Mouse (Mus musculus) forebrain, postnatal 0 days (tissue): Measurements from ENCODE around the gene Gpr150. TPM values are rescaled to one million over a fixed set of nuclear protein-coding genes. Genes with fewer than 3 reads are reported as not detected.

ENCODE experiments used
- ATAC-seq: fragments of 200-750 bp; cut with Nextera tagmentation; 2 replicates; pipeline ENCODE4 v1.8.0; 2017; ENCODE audit warnings: mild to moderate bottlenecking, moderate library complexity
- DNase-seq: peaks from one replicate; pipeline ENCODE4 v3.0.0-alpha.2; 2015
- H3K27ac ChIP-seq: fragments of 300-500 bp; sonication (generic); 2 replicates; pipeline ENCODE4 v1.5.1; 2014; ENCODE audit warnings: low read depth, mild to moderate bottlenecking, antibody characterized with exemption, low read length, moderate library complexity, mixed read lengths
- H3K27me3 ChIP-seq: fragments of 300-500 bp; sonication (generic); 2 replicates; pipeline ENCODE4 v1.6.1; 2014; ENCODE audit warnings: mild to moderate bottlenecking, low read length, mixed read lengths; ENCODE audit not compliant: insufficient read depth
- H3K36me3 ChIP-seq: fragments of 300-500 bp; sonication (generic); 2 replicates; pipeline ENCODE4 v1.6.1; 2014; ENCODE audit warnings: mild to moderate bottlenecking, moderate library complexity; ENCODE audit not compliant: insufficient read depth
- H3K4me1 ChIP-seq: fragments of 300-500 bp; sonication (generic); 2 replicates; pipeline ENCODE4 v1.6.1; 2014; ENCODE audit warnings: antibody characterized with exemption; ENCODE audit not compliant: insufficient read depth
- H3K4me2 ChIP-seq: fragments of 300-500 bp; sonication (generic); 2 replicates; pipeline ENCODE4 v1.6.1; 2014; ENCODE audit warnings: low read depth, mild to moderate bottlenecking, moderate library complexity
- H3K4me3 ChIP-seq: fragments of 300-500 bp; sonication (generic); 2 replicates; pipeline ENCODE4 v1.5.1; 2014; ENCODE audit warnings: low read depth, low read length, mixed read lengths
- H3K9ac ChIP-seq: fragments of 300-500 bp; sonication (generic); 2 replicates; pipeline ENCODE4 v1.6.1; 2014; ENCODE audit warnings: mild to moderate bottlenecking
- H3K9me3 ChIP-seq: fragments of 300-500 bp; sonication (generic); 2 replicates; pipeline ENCODE4 v1.6.1; 2016; ENCODE audit warnings: low read length
- CTCF ChIP-seq: sonication (generic); IDR thresholded peaks from 2 replicates; pipeline ENCODE4 v1.5.1; 2016; ENCODE audit warnings: antibody characterized with exemption, control low read depth, low read depth
- WGBS: fragments of 180-500 bp; shearing (Covaris S2); extraction: QIAGEN DNeasy Blood & Tissue Kit; methylation state at CpG from one replicate; pipeline ENCODE4 v1.1.7; 2014; 5-methylcytosine and 5-hydroxymethylcytosine counted together
- polyA plus RNA-seq: library from polyadenylated mRNA; unstranded; fragments of >200 nt; fragmentation: Nextera tagmentation; extraction: Ambion mirVana; gene quantifications from 2 replicates; pipeline ENCODE4 v1.2.1, GENCODE M21; 2015
- total RNA-seq: library from RNA; depleted of rRNA; stranded (reverse); fragments of >200 nt; gene quantifications from 2 replicates; pipeline ENCODE4 v1.2.3, GENCODE M21; 2014; rRNA removed

The Gpr150 gene
- total and polyA plus RNA-seq, 2 experiments from 2014 or later: 1.9 to 3.3 TPM

GRCm38 (mm10) chr13:76014511-76014910 lies 42.3 kb downstream of the Gpr150 start:
- no peak for DNase-seq
- no peak for ATAC-seq
- H3K9me3 ChIP-seq: no peaks in the 10 kb centered on the region
- H3K27me3 ChIP-seq: no peaks in the 10 kb centered on the region
- no peaks in the 10 kb centered on the region for H3K36me3 ChIP-seq
- H3K27ac ChIP-seq: no peak overlapping the region
- H3K9ac ChIP-seq: no peak overlapping the region
- peaks cover 5% of the 10 kb centered on the region; the same call in 1 of the 2 replicates for H3K4me1 ChIP-seq
- WGBS: 82% methylated on average over 2 of the region's 2 CpGs
- no peak overlapping the region for H3K4me3 ChIP-seq
- no peak overlapping the region for H3K4me2 ChIP-seq
- no peak for TF ChIP-seq CTCF

Other genes with a start within 250 kb of the Gpr150 start
- gene Glrx, start 217.1 kb downstream of the Gpr150 start, total RNA-seq: 49.2 and 53.5 TPM in 2 replicates
- 60.2 and 60.8 TPM in 2 replicates for gene Glrx, start 217.1 kb downstream of the Gpr150 start, polyA plus RNA-seq
- 42.7 and 52.0 TPM in 2 replicates for gene Rhobtb3, start 113.1 kb downstream of the Gpr150 start, total RNA-seq
- gene Rhobtb3, start 113.1 kb downstream of the Gpr150 start, polyA plus RNA-seq: 11.3 and 14.0 TPM in 2 replicates
- 2.4 and 4.7 TPM in 2 replicates for gene Spata9, start 89.8 kb downstream of the Gpr150 start, total RNA-seq
- 4.7 TPM in 2 replicates for gene Spata9, start 89.8 kb downstream of the Gpr150 start, polyA plus RNA-seq
- gene Rfesd, start 38.3 kb downstream of the Gpr150 start, total RNA-seq: 18.9 and 22.1 TPM in 2 replicates
- gene Rfesd, start 38.3 kb downstream of the Gpr150 start, polyA plus RNA-seq: 23.4 and 24.9 TPM in 2 replicates
- gene Arsk, start 41.7 kb upstream of the Gpr150 start, total RNA-seq: 4.7 and 6.9 TPM in 2 replicates
- gene Arsk, start 41.7 kb upstream of the Gpr150 start, polyA plus RNA-seq: 3.7 TPM in 2 replicates
- 15.3 and 22.0 TPM in 2 replicates for gene Ttc37, start 41.7 kb upstream of the Gpr150 start, total RNA-seq
- 3.6 and 5.4 TPM in 2 replicates for gene Ttc37, start 41.7 kb upstream of the Gpr150 start, polyA plus RNA-seq
- 0.15 TPM in 1 of 2 replicates, not detected in the other for gene Fam81b, start 248.1 kb upstream of the Gpr150 start, total RNA-seq
- 0.44 and 0.58 TPM in 2 replicates for gene Fam81b, start 248.1 kb upstream of the Gpr150 start, polyA plus RNA-seq